Mouse (Mus musculus) B cell, adult (primary cell): ENCODE results near the gene Ptf1a. TPM values are rescaled to one million over a fixed set of nuclear protein-coding genes. Genes with fewer than 3 reads are reported as not detected.

Source experiments
- total RNA-seq: library from RNA; stranded (reverse); gene quantifications from 4 replicates; pipeline ENCODE4 v1.2.4, GENCODE M21; 2023; ENCODE audit not compliant: inconsistent age

Gene Ptf1a
- not detected in 4 replicates for total RNA-seq

DNA sequence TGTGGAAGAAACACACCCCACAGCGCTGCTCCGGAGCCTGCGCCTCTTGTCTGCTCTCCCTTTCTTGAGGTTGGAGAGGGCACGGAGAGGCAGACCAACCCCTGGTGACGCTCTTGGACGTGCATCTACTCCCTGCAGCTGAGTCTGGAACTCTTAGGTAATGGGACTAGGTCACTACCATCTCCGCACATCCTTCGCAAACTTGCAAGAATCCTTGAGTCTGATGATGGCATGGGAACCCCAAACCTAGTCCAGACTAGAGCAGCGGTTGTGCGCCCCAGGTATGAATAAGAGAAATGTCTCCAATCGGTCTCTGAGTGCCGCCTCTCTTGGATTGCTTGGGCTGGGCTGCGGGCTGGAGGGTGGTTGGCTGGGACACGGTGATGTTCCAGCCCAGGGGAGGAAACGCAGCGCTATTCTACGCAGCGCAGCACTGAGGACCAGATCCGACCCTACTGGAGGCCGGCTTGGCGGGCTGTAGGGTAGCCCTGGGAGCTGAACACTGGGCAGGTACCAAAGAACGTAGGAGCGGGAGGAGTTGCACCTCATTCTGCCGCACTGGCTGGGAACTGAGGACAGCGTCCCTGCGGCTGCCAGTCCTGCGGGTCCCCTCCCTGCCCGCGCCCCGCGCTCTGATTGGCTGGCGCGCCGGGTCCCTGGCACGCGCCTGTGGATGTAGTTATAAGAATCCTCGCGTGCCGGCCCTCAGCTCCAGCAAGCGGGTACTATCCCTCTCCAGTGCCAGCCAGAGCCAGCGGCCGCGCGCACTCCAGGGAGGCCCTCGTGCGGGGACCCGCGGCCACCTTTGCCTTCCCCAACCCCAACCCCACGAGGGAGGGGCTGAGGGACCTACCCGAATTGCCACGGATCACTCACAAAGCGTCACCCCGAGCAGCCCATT lies at the start of gene Ptf1a:
TSS of gene Ptf1a (plus strand) at position 733 of the 901 bp plus-strand sequence.

Other genes with a start within 250 kb of the Ptf1a start
- 2.0 to 3.4 TPM (median 2.3 TPM) in 4 replicates for gene Armc3, start 246.4 kb upstream of the Ptf1a start, total RNA-seq
- gene Msrb2, start 74.2 kb upstream of the Ptf1a start, total RNA-seq: 3.9 to 4.2 TPM (median 4.0 TPM) in 4 replicates
- gene 4921504E06Rik, start 108.3 kb downstream of the Ptf1a start, total RNA-seq: not detected in 4 replicates
- 58.3 to 64.0 TPM (median 61.3 TPM) in 4 replicates for gene Otud1, start 212.1 kb downstream of the Ptf1a start, total RNA-seq